Comparison of ENCODE assay signal across 15 mouse cellular contexts in genomic region chr11:24139952-24140351, GRCm38 (mm10).
DNase-seq lines count a peak whose midpoint lies in the region; ATAC-seq and TF ChIP-seq lines count a peak whose summit lies in the region.
"Had no signal": no experiment of that assay in that cellular context is flagged by ENCODE, and none has a peak within 500 bp of the region (broad histone marks: within the 10 kb centered on the region; RNA-seq: fewer than 3 reads in every experiment).

No protein-coding gene starts in this region.

- no peak for ATAC-seq in forebrain, embryonic 14.5 days
- no peak for ATAC-seq in forebrain, embryonic 15.5 days (replicated peaks)
- ATAC-seq in midbrain, postnatal 0 days (ENCODE audit: low FRiP score), result no peak
- no peak for ATAC-seq in midbrain, embryonic 14.5 days (ENCODE audit: low FRiP score, low TSS enrichment)
- no peak for ATAC-seq in liver, embryonic 13.5 days (ENCODE audit: low read depth)
- no peak for ATAC-seq in megakaryocyte, adult 5-6 weeks (ENCODE audit: poor library complexity, severe bottlenecking)
- no peak for ATAC-seq in monocyte, adult 5-6 weeks (replicated peaks; ENCODE audit: insufficient number of reproducible peaks, low FRiP score, low TSS enrichment, poor library complexity, severe bottlenecking)
- ATAC-seq: intestine, embryonic 15.5 days had no signal

- no peak overlapping the region for H3K4me3 ChIP-seq in forebrain, embryonic 14.5 days (ENCODE audit: low read depth, low read length)
- H3K4me3 ChIP-seq in forebrain, embryonic 15.5 days, result no peak overlapping the region
- H3K4me3 ChIP-seq in midbrain, postnatal 0 days (ENCODE audit: low read depth, low read length), result no peak overlapping the region
- no peak overlapping the region for H3K4me3 ChIP-seq in midbrain, embryonic 14.5 days (replicated peaks; ENCODE audit: low read depth, low read length)
- H3K4me3 ChIP-seq in liver, embryonic 13.5 days (replicated peaks), result no peak overlapping the region
- H3K4me3 ChIP-seq: intestine, embryonic 15.5 days; limb, embryonic 12.5 days had no signal

- TF ChIP-seq CTCF in midbrain, postnatal 0 days (IDR thresholded peaks at IDR 0.05), result peak; percentile 21; the same call in 1 of the 2 replicates

- H3K27ac ChIP-seq in forebrain, embryonic 14.5 days (ENCODE audit: low read depth, low read length), result peak overlapping the region; percentile 3; the same call in 1 of the 2 replicates
- no peak overlapping the region for H3K27ac ChIP-seq in forebrain, embryonic 15.5 days (replicated peaks)
- H3K27ac ChIP-seq in midbrain, postnatal 0 days (ENCODE audit: low read depth, low read length), result no peak overlapping the region
- H3K27ac ChIP-seq in midbrain, embryonic 14.5 days (replicated peaks; ENCODE audit: low read depth, low read length), result no peak overlapping the region
- H3K27ac ChIP-seq in liver, embryonic 13.5 days, result peak overlapping the region; percentile 66
- H3K27ac ChIP-seq: intestine, embryonic 15.5 days; limb, embryonic 12.5 days had no signal

- DNase-seq in forebrain, embryonic 14.5 days (ENCODE audit: low spot score), result no peak
- DNase-seq in midbrain, postnatal 0 days (ENCODE audit: low spot score), result no peak
- no peak for DNase-seq in midbrain, embryonic 14.5 days
- no peak for DNase-seq in liver, embryonic 13.5 days
- DNase-seq in gastrocnemius, postnatal 4 days (ENCODE audit: low spot score in 2 of 2), result no peak
- DNase-seq: cerebellum, adult 11 months; cerebellum, postnatal 14 days; gastrocnemius, postnatal 25 days; kidney, postnatal 10 days; thymus, adult 18-20 months had no signal

- no peak overlapping the region for H3K9ac ChIP-seq in forebrain, embryonic 14.5 days (ENCODE audit: low read length)
- no peak overlapping the region for H3K9ac ChIP-seq in forebrain, embryonic 15.5 days (replicated peaks)
- H3K9ac ChIP-seq in midbrain, postnatal 0 days (replicated peaks; ENCODE audit: low read length, poor library complexity, severe bottlenecking), result no peak overlapping the region
- no peak overlapping the region for H3K9ac ChIP-seq in midbrain, embryonic 14.5 days (replicated peaks; ENCODE audit: low read length)
- H3K9ac ChIP-seq in liver, embryonic 13.5 days, result no peak overlapping the region
- H3K9ac ChIP-seq: intestine, embryonic 15.5 days; limb, embryonic 12.5 days had no signal

- H3K9me3 ChIP-seq in forebrain, embryonic 14.5 days (replicated peaks; ENCODE audit: control insufficient read depth, low read length), result no peaks in the 10 kb centered on the region
- no peaks in the 10 kb centered on the region for H3K9me3 ChIP-seq in forebrain, embryonic 15.5 days
- H3K9me3 ChIP-seq in midbrain, postnatal 0 days (ENCODE audit: low read length), result no peaks in the 10 kb centered on the region
- no peaks in the 10 kb centered on the region for H3K9me3 ChIP-seq in midbrain, embryonic 14.5 days (ENCODE audit: control insufficient read depth, low read length)
- H3K9me3 ChIP-seq in liver, embryonic 13.5 days (replicated peaks), result peaks cover 6% of the 10 kb centered on the region; the same call in 1 of the 2 replicates
- H3K9me3 ChIP-seq: intestine, embryonic 15.5 days; limb, embryonic 12.5 days had no signal

- H3K4me1 ChIP-seq in forebrain, embryonic 14.5 days (ENCODE audit: control insufficient read depth, insufficient read depth, low read length), result peaks cover 10% of the 10 kb centered on the region
- peaks cover 50% of the 10 kb centered on the region for H3K4me1 ChIP-seq in forebrain, embryonic 15.5 days
- no peaks in the 10 kb centered on the region for H3K4me1 ChIP-seq in midbrain, postnatal 0 days (ENCODE audit: insufficient read depth, low read length)
- H3K4me1 ChIP-seq in midbrain, embryonic 14.5 days (ENCODE audit: control insufficient read depth, insufficient read depth, low read length), result no peaks in the 10 kb centered on the region
- peaks cover 90% of the 10 kb centered on the region for H3K4me1 ChIP-seq in liver, embryonic 13.5 days (replicated peaks)

- no peaks in the 10 kb centered on the region for H3K27me3 ChIP-seq in forebrain, embryonic 14.5 days (replicated peaks; ENCODE audit: control insufficient read depth, insufficient read depth, low read length)
- no peaks in the 10 kb centered on the region for H3K27me3 ChIP-seq in forebrain, embryonic 15.5 days
- no peaks in the 10 kb centered on the region for H3K27me3 ChIP-seq in midbrain, postnatal 0 days (ENCODE audit: insufficient read depth, low read length)
- H3K27me3 ChIP-seq in midbrain, embryonic 14.5 days (ENCODE audit: control insufficient read depth, insufficient read depth, low read length), result no peaks in the 10 kb centered on the region
- no peaks in the 10 kb centered on the region for H3K27me3 ChIP-seq in liver, embryonic 13.5 days
- H3K27me3 ChIP-seq: intestine, embryonic 15.5 days; limb, embryonic 12.5 days had no signal

- 92% methylated on average over 2 of the region's 2 CpGs for WGBS in forebrain, embryonic 14.5 days
- WGBS in forebrain, embryonic 15.5 days, result 86% methylated on average over 2 of the region's 2 CpGs
- 83% methylated on average over 2 of the region's 2 CpGs for WGBS in midbrain, postnatal 0 days
- 86% methylated on average over 2 of the region's 2 CpGs for WGBS in midbrain, embryonic 14.5 days
- 86% methylated on average over 2 of the region's 2 CpGs for whole genome bisulfite sequencing in liver, embryonic 13.5 days (ENCODE audit: insufficient replicate concordance)

- H3K36me3 ChIP-seq in forebrain, embryonic 14.5 days (ENCODE audit: control insufficient read depth, insufficient read depth, low read length), result peaks cover 10% of the 10 kb centered on the region; the same call in 1 of the 2 replicates
- peaks cover 4% of the 10 kb centered on the region; the same call in 1 of the 2 replicates for H3K36me3 ChIP-seq in forebrain, embryonic 15.5 days
- 0 out of 2 replicates have a peak, but pooled peaks cover 1% of the 10 kb centered on the region for H3K36me3 ChIP-seq in midbrain, postnatal 0 days (ENCODE audit: insufficient read depth, low read length)
- no peaks in the 10 kb centered on the region for H3K36me3 ChIP-seq in midbrain, embryonic 14.5 days (ENCODE audit: control insufficient read depth, insufficient read depth, low read length)
- H3K36me3 ChIP-seq in liver, embryonic 13.5 days, result peaks cover 58% of the 10 kb centered on the region
- H3K36me3 ChIP-seq: intestine, embryonic 15.5 days had no signal

- H3K4me2 ChIP-seq in forebrain, embryonic 14.5 days (ENCODE audit: low read length), result no peak overlapping the region
- no peak overlapping the region for H3K4me2 ChIP-seq in forebrain, embryonic 15.5 days (replicated peaks)
- no peak overlapping the region for H3K4me2 ChIP-seq in midbrain, postnatal 0 days (ENCODE audit: low read depth, low read length, poor library complexity, severe bottlenecking)
- H3K4me2 ChIP-seq in midbrain, embryonic 14.5 days (ENCODE audit: low read length), result no peak overlapping the region
- H3K4me2 ChIP-seq in liver, embryonic 13.5 days, result no peak overlapping the region
- H3K4me2 ChIP-seq: intestine, embryonic 15.5 days; limb, embryonic 12.5 days had no signal

Comparison
In these comparisons a context has a peak if more than half of its experiments do, and no peak if none do; other contexts are left out.
1. H3K27ac ChIP-seq: peak in forebrain, embryonic 14.5 days (single experiment) and liver, embryonic 13.5 days (single experiment); none in forebrain, embryonic 15.5 days (single experiment), midbrain, postnatal 0 days (single experiment) and midbrain, embryonic 14.5 days (single experiment).